Mouse (Mus musculus) testis, adult 2 months (tissue): Measurements from ENCODE around the gene Arhgap30. TPM values are rescaled to one million over a fixed set of nuclear protein-coding genes. Genes with fewer than 3 reads are reported as not detected.

Experiments
- H3K27ac ChIP-seq: fragments of 200-500 bp; 2 replicates; pipeline ENCODE4 v1.5.1; 2012; ENCODE audit warnings: low read depth, low read length; ENCODE audit not compliant: control insufficient read depth, insufficient read depth
- H3K27me3 ChIP-seq: fragments of 200-500 bp; 2 replicates; pipeline ENCODE4 v1.6.1; 2012; ENCODE audit warnings: mild to moderate bottlenecking, low read length, moderate library complexity; ENCODE audit not compliant: control insufficient read depth, insufficient read depth
- H3K36me3 ChIP-seq: fragments of 200-500 bp; 2 replicates; pipeline ENCODE4 v1.6.1; 2012; ENCODE audit warnings: mild to moderate bottlenecking, low read length; ENCODE audit not compliant: control insufficient read depth, insufficient read depth
- H3K4me1 ChIP-seq: fragments of 200-500 bp; 2 replicates; pipeline ENCODE4 v1.6.1; 2012; ENCODE audit warnings: low read length; ENCODE audit not compliant: control insufficient read depth, insufficient read depth
- H3K4me3 ChIP-seq: fragments of 200-500 bp; 2 replicates; pipeline ENCODE4 v1.5.1; 2012; ENCODE audit warnings: low read depth, mild to moderate bottlenecking, low read length, moderate library complexity, mixed read lengths; ENCODE audit not compliant: control insufficient read depth
- CTCF ChIP-seq: fragments of 200-500 bp; IDR thresholded peaks from 2 replicates; pipeline ENCODE4 v1.5.1; 2012; ENCODE audit warnings: low read depth, mild to moderate bottlenecking, inconsistent platforms, low read length, moderate library complexity; ENCODE audit not compliant: control insufficient read depth, insufficient read depth, insufficient replicate concordance
- POLR2A ChIP-seq: fragments of 200-500 bp; IDR thresholded peaks from 2 replicates; pipeline ENCODE4 v1.6.1; 2012; ENCODE audit warnings: low read depth, mild to moderate bottlenecking, inconsistent platforms, low read length, moderate library complexity; ENCODE audit not compliant: control insufficient read depth
- polyA plus RNA-seq: library from polyadenylated mRNA; depleted of rRNA; stranded (reverse); fragments of >200 nt; gene quantifications from 2 replicates; pipeline ENCODE4 v1.2.3, GENCODE M21; 2012

Arhgap30 gene
- polyA plus RNA-seq, 1 experiment, result 11.5 TPM

GRCm38 (mm10) chr1:171379935-171380599, 8.7 kb upstream of the Arhgap30 start:
- H3K4me3 ChIP-seq, result no peak overlapping the region
- no peak overlapping the region for H3K27ac ChIP-seq
- no peaks in the 10 kb centered on the region for H3K36me3 ChIP-seq
- no peaks in the 10 kb centered on the region for H3K27me3 ChIP-seq
- no peaks in the 10 kb centered on the region for H3K4me1 ChIP-seq
- TF ChIP-seq CTCF (peak; percentile 39; the same call in 1 of the 2 replicates), POLR2A (no peak)

- H3K27ac ChIP-seq, result no peak overlapping the region
- TF ChIP-seq POLR2A (no peak), CTCF (no peak)
- H3K4me1 ChIP-seq, result no peaks in the 10 kb centered on the region
- H3K36me3 ChIP-seq, result no peaks in the 10 kb centered on the region
- H3K27me3 ChIP-seq, result no peaks in the 10 kb centered on the region
- no peak overlapping the region for H3K4me3 ChIP-seq
Measured at GRCm38 (mm10) chr1:171382096-171382620, 6.6 kb upstream of the Arhgap30 start.

DNA sequence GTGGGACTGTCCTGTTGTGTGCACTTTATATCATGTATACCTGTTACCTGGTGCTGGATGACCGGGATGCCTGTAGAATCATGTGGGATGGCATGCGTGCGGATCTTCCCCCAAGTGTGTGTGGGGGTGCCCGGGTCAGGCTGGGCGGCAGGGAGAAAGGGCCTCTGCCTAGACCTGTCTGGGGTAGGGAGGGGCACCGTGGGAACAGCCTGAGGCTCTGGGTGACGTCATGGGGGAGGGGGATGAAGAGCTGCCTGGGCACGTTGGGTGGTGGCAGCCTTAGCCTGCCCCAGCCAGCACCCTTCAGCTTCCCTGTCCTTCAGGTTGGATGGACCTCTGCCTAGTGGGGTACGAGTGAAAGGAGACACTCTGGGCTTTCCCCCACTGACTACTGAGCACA, 4.4 kb upstream of the Arhgap30 start:
- TF ChIP-seq CTCF, result no peak
- no peak for TF ChIP-seq POLR2A
- Histone ChIP-seq H3K27ac (no peak overlapping the region), H3K36me3 (no peaks in the 10 kb centered on the region), H3K4me3 (peak overlapping the region; percentile 37), H3K4me1 (peaks cover 9% of the 10 kb centered on the region), H3K27me3 (no peaks in the 10 kb centered on the region)

DNA sequence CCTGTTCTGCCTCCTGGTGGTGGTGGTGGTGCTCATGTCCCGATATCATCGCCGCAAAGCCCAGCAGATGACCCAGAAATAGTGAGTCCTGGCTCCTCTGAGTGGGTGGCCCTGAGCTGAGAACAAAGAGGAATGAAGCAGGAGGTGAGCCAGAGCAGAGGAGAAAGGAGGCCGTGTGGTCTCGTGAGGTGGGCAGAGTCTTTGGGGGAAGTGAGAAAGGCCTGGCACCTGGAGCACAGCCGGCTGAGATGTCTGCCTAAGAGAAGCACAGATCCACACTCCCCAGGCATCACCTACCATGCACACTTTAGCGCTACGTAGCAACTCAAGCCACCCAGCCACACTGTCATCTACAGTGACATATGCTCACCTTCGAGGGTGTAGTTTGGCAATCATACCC, 3.6 kb upstream of the Arhgap30 start:
- no peak overlapping the region for H3K27ac ChIP-seq
- no peaks in the 10 kb centered on the region for H3K27me3 ChIP-seq
- no peaks in the 10 kb centered on the region for H3K36me3 ChIP-seq
- peaks cover 9% of the 10 kb centered on the region for H3K4me1 ChIP-seq
- peak overlapping the region; percentile 39 for H3K4me3 ChIP-seq
- no peak; the same call in 1 of the 2 replicates for TF ChIP-seq CTCF
- TF ChIP-seq POLR2A, result no peak

GRCm38 (mm10) chr1:171387099-171387498, 1.7 kb upstream of the Arhgap30 start:
- TF ChIP-seq POLR2A (no peak), CTCF (peak; percentile 11; the same call in 1 of the 2 replicates)
- no peaks in the 10 kb centered on the region for H3K27me3 ChIP-seq
- no peaks in the 10 kb centered on the region for H3K36me3 ChIP-seq
- peak overlapping the region; percentile 72 for H3K4me3 ChIP-seq
- no peak overlapping the region for H3K27ac ChIP-seq
- peaks cover 9% of the 10 kb centered on the region for H3K4me1 ChIP-seq

DNA sequence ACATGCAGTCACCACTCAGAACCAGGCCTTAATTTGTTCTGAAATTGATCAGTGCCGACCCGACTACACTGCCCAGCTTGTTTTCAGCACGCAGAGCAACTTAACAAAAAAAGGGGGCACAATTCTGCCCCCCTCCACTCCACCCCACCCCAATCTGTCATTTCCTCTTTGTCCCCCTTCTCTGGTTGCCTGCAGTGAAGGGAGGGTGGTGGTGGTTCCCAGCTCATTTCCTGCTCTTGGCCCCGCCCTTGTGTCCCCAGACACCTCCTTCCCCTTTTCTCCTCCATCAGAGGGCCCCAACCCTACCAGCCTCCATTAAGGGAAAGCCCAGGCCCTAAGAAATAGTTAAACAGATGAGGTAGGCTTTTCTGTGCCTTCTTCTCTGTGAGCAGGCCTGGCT, 1.3 kb downstream of the Arhgap30 start:
- H3K4me3 ChIP-seq, result peak overlapping the region; percentile 70
- TF ChIP-seq CTCF (no peak), POLR2A (no peak)
- no peak overlapping the region for H3K27ac ChIP-seq
- H3K4me1 ChIP-seq, result peaks cover 9% of the 10 kb centered on the region
- no peaks in the 10 kb centered on the region for H3K36me3 ChIP-seq
- no peaks in the 10 kb centered on the region for H3K27me3 ChIP-seq

- no peak overlapping the region for H3K27ac ChIP-seq
- H3K4me3 ChIP-seq, result no peak overlapping the region
- no peaks in the 10 kb centered on the region for H3K36me3 ChIP-seq
- H3K4me1 ChIP-seq, result no peaks in the 10 kb centered on the region
- H3K27me3 ChIP-seq, result no peaks in the 10 kb centered on the region
- no peak for TF ChIP-seq POLR2A
- TF ChIP-seq CTCF, result no peak
Measured at GRCm38 (mm10) chr1:171401821-171402220, 13.1 kb downstream of the Arhgap30 start.
